Mouse (Mus musculus): ENCODE measurements around the gene Hist2h2aa1.
"Not testable (repeated sequence)": the region's sequence is repeated elsewhere in the genome, so short reads cannot be mapped to it uniquely, and the experiment has no call there.

Gene Hist2h2aa1

DNA sequence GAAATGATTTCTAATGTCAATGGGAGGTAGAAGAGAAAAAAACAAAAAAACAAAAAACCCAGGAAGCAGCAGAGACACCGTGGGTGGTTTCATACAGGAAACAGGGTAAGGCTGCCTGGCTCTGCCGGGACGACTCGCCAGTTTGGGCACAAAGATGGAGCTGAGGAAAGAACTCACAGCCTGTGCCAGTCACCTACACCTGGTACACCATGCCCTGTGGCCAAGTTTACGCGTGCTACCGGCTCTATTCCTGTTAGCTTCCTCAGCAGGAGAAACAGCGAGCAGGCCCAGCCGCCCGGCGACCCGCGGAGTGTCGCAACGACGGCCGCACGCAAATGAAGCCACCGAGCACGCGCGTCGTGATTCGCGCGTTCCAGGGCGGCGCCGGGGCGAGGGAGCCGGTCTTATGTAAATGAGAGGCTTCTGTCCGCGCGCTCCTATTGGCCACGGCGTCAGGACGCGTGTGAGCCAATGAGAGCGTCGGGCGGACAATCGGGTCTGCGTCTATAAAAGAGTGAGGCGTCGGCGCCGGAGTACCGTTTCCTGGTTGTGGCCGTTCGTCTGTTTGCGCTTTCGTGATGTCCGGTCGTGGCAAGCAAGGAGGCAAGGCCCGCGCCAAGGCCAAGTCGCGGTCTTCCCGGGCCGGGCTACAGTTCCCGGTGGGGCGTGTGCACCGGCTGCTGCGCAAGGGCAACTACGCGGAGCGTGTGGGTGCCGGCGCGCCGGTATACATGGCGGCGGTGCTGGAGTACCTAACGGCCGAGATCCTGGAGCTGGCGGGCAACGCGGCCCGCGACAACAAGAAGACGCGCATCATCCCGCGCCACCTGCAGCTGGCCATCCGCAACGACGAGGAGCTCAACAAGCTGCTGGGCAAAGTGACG, at the start of gene Hist2h2aa1:
Gene Hist2h2aa1, plus strand, starts transcription at position 495 of the 884 bp plus-strand sequence.
- DNase-seq (ENCODE audit: low spot score in 2 of 2) = peak; percentile 86 to 93

DNA sequence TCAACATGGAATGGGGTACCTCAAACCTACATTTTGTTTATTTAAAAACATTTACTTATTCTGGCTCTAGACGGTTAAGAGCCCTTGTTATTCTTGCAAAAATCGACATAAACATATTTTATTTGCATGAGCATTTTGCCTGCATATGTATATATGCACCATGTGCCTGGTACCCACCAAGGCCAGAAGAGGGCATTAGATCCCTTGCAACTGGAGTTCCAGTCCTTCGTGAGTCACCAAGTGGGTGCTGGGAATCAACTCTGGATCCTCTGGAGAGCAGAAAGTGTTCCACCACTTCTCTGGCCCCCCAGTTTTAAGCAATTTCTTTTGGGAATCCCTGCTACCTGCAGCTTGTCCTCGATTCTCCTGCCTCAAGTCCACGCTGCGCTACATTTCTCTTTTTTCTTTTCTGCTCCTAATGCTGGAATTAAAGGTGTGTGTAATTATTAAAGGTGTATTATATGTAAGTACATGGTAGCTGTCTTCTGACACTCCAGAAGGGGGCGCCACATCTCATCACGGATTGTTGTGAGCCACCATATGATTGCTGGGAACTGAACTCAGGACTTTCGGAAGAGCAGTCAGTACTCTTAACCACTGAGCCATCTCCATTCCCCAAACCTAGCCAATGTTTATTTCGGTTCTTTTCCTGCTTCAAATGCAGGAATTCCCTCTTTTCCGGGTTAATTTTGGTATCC, 49.5 kb upstream of the Hist2h2aa1 start:
- DNase-seq (ENCODE audit: low spot score in 2 of 2) = no peak

- DNase-seq (ENCODE audit: low spot score in 2 of 2) = peak in 1 of 2 experiments; percentile 29
These were observed 48.7 kb upstream of the Hist2h2aa1 start for GRCm38 (mm10) chr3:96196437-96197128.

GRCm38 (mm10) chr3:96197129-96197749, 48.1 kb upstream of the Hist2h2aa1 start:
- DNase-seq (ENCODE audit: low spot score in 2 of 2) = peak; percentile 72 to 86

DNA sequence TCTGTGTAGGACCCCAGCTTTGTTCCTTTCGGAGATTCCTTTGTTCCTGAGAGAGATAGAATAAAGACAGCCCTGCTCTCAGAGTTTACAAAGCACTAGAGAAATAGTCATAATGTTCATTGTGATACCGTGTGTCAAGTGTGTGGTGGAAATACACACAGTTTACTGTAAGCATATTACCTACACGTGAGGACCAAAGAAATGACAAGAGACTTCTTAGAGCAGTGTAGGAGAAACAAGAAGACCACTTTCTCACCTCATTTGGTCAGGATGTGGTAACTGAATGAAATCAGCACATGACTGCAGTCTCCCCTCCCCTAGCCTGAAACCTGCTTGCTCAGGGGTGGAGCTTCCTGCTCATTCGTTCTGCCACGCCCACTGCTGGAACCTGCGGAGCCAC, 47.1 kb upstream of the Hist2h2aa1 start:
- DNase-seq (ENCODE audit: low spot score in 2 of 2) = no peak

- DNase-seq (ENCODE audit: low spot score in 2 of 2) = not testable (repeated sequence)
These were observed 46.6 kb upstream of the Hist2h2aa1 start for GRCm38 (mm10) chr3:96198601-96199251.

DNA sequence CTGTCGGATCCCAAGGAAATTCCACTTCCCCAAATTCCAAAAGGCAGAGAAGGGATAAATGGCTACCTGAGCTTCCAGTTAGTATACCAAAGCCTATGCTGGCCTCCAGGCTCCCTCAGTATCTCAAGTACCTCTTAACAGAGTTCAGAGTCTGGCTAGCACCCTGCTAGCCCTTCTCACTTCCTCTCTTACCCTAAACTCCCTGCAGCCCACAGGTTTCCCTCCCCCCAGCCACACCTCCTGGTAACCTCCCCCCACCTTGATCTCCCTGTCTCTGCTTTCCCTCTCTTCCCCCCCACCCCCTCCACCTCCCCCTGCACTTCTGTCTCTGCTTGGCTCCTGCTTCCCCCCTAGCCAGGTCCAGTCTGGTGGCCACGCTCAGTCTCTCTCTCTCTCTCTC, 45.6 kb upstream of the Hist2h2aa1 start:
- DNase-seq (ENCODE audit: low spot score in 2 of 2) = no peak

DNA sequence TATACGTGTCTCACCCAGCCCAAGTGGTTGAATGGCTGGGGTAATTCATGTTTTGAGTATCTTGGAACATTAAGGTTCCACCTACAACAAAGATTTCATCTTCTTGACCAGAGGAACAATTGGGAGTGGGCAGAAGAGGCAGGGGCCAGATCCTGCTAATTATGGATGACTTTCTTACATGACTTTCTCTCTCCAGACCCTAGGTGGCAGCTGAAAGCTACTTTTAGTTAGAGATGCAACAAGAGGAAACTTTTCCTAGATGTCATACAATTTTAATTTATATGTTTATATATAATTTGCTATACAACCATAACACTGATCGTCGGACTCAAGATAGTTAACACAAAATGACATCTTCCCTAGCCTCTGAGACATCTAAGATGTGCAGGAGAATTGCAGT, 37.5 kb upstream of the Hist2h2aa1 start:
- no peak for DNase-seq (ENCODE audit: low spot score in 2 of 2)

DNA sequence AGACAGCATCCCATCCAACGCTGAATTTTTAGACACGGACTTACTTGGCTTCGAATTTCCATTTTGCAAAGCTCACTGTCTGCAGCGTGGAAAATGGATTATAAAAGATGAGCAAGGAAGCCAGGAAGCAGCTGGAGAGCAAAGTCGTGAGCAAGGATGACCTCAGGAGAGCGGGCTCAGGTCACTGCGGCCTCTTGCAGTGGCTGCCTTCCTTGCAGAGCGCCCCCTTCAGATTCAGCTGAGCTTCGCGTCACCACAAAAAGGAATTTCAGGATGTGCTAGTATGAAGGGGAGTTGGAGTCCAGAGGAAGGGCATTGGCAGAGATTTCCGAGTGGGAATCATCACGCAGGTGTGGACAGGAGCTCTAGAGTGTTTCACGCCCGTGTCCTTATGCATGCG, 36.1 kb upstream of the Hist2h2aa1 start:
- DNase-seq (ENCODE audit: low spot score in 2 of 2) = no peak

GRCm38 (mm10) chr3:96219191-96219641, 26.1 kb upstream of the Hist2h2aa1 start:
- DNase-seq (ENCODE audit: low spot score in 2 of 2) = peak; percentile 54 to 65

DNA sequence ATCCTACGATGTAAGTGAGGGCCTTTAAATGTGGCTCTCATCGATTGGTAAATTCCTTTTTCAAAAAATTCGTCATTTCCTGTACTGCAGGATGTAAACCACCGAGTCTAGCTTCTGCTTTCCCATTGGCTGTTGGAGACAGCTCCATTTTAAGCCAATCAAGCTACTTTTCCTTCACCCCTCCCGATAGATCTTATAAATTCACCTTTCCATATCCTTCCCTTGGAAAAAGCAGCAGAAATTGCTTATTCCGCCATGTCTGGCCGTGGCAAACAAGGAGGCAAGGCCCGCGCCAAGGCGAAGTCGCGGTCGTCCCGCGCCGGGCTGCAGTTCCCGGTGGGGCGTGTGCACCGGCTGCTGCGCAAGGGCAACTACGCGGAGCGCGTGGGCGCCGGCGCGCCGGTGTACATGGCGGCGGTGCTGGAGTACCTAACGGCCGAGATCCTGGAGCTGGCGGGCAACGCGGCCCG, 25.6 kb upstream of the Hist2h2aa1 start, which contains the start of the genes Bola1 and Hist2h2ab:
Gene Bola1, minus strand, starts transcription at position 49 of the 470 bp plus-strand sequence.
Gene Hist2h2ab, plus strand, starts transcription at position 205 of the 470 bp plus-strand sequence.
- DNase-seq (ENCODE audit: low spot score in 2 of 2) = peak; percentile 81 to 91

GRCm38 (mm10) chr3:96220131-96220764, 25.0 kb upstream of the Hist2h2aa1 start:
- DNase-seq (ENCODE audit: low spot score in 2 of 2) = not testable (repeated sequence)

- peak; percentile 88 to 96 for DNase-seq (ENCODE audit: low spot score in 2 of 2)
These were observed 24.3 kb upstream of the Hist2h2aa1 start, which contains the start of the genes Hist2h2ac and Hist2h2be for GRCm38 (mm10) chr3:96220765-96221639. Gene Hist2h2ac (minus strand): TSS chr3:96220880. Gene Hist2h2be (plus strand): TSS chr3:96221119.

DNA sequence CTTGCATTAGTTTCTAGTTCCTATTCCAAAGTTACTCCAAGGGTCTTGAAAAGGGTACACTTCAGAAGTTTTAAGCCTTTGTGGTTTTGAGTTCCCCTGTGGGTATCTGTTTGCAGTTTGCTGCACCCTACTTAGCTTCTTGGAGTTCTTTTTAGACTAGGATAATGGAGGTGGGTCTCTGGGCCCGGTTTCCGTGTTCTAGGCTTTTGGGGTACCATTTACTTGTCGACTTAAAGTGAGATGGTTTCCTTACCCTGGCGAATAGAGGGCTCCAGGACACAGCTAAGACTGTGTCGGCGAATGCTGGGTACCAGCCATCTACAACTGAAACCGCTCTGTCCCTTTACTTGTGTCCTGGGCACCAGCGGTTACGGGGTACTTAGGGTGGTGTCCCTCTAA, 23.7 kb upstream of the Hist2h2aa1 start:
- DNase-seq (ENCODE audit: low spot score in 2 of 2) = peak; percentile 62 to 75

DNA sequence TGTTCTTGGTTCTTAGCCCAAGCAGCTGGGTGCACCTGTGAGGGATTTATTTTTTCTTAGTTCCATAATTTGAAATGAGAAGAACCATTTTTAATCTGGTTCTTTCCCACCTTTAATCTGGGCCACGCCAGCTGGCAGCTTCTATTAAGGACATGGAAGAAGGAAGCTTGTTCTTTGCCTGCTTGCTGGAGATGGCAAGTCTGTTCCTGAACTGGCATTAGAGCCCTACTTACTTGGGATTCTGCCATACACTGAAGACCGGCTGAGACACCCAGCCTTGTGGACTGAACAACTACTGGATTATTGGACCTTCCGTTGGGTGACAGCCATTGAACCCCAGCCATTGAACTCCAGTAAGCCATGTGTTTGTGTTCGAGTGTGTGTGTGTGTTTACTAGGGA, 22.5 kb upstream of the Hist2h2aa1 start:
- DNase-seq (ENCODE audit: low spot score in 2 of 2) = peak in 1 of 2 experiments; percentile 17

DNA sequence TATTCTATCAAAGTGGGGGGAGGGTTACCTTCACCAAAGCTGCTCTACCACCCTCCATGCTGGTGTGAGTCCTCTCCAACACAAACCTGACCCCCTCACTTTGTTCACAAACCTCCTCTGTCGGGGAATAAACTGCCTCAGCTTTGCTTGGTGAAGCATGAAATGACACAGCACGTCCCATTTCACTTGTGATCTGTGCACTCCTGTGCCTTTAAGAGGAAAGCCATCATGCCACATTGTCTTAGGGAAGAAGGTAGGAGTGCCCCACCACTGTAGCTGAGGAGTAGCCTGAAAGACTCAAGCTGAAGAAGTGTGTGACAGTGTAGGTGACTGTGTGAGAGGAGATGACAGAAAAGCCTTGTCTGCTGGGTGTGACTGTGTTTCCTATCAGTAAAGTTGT, 19.9 kb upstream of the Hist2h2aa1 start:
- no peak for DNase-seq (ENCODE audit: low spot score in 2 of 2)

- DNase-seq (ENCODE audit: low spot score in 2 of 2) = no peak
These were observed 18.3 kb upstream of the Hist2h2aa1 start for GRCm38 (mm10) chr3:96226695-96227648.

DNA sequence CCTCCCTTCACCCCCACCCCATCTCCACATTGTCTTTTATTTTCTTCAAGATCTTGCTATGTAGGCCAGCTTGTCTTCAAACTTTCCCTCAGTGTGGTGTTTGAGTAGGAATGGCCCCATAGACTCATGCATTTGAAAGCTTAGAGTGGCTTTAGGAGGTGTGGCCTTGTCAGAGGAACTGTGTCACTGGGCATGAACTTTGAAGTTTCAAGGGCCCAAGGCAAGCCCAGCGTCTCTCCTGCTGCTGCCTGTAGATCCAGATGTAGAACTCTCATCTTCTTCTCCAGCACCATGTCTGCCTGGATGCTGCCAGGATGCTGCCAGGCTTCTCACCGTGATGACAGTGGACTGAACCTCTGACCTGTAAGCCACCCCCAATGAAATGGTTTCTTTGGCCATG, 16.5 kb upstream of the Hist2h2aa1 start:
- DNase-seq (ENCODE audit: low spot score in 2 of 2) = no peak
